Mouse (Mus musculus) hindbrain, embryonic 11.5 days (tissue): ENCODE results near the gene Igfbp6. TPM values are rescaled to one million over a fixed set of nuclear protein-coding genes. Genes with fewer than 3 reads are reported as not detected.

ENCODE experiments used
- ATAC-seq: fragments of 200-750 bp; cut with Nextera tagmentation; 2 replicates; pipeline ENCODE4 v1.8.0; 2017; ENCODE audit warnings: mild to moderate bottlenecking, moderate TSS enrichment, moderate library complexity; ENCODE audit not compliant: low FRiP score
- DNase-seq: peaks from one replicate; pipeline ENCODE4 v3.0.0-alpha.2; 2015; ENCODE audit warnings: low spot score
- H3K27ac ChIP-seq: fragments of 300-500 bp; sonication (generic); 2 replicates; pipeline ENCODE4 v1.5.1; 2014; ENCODE audit warnings: mild to moderate bottlenecking, low read depth, low read length
- H3K27me3 ChIP-seq: fragments of 300-500 bp; sonication (generic); 2 replicates; pipeline ENCODE4 v1.6.1; 2014; ENCODE audit warnings: mild to moderate bottlenecking, low read length, moderate library complexity, mixed read lengths; ENCODE audit not compliant: control insufficient read depth, insufficient read depth
- H3K36me3 ChIP-seq: fragments of 300-500 bp; sonication (generic); 2 replicates; pipeline ENCODE4 v1.6.1; 2014; ENCODE audit warnings: mild to moderate bottlenecking, low read length, moderate library complexity, mixed read lengths; ENCODE audit not compliant: control insufficient read depth, insufficient read depth
- H3K4me1 ChIP-seq: fragments of 300-500 bp; sonication (generic); replicated peaks from 2 replicates; pipeline ENCODE4 v1.6.1; 2014; ENCODE audit warnings: low read length, mixed read lengths; ENCODE audit not compliant: control insufficient read depth, insufficient read depth
- H3K4me2 ChIP-seq: fragments of 300-500 bp; sonication (generic); replicated peaks from 2 replicates; pipeline ENCODE4 v1.6.1; 2014; ENCODE audit warnings: mild to moderate bottlenecking, low read depth, low read length
- H3K4me3 ChIP-seq: fragments of 300-500 bp; sonication (generic); 2 replicates; pipeline ENCODE4 v1.5.1; 2014; ENCODE audit warnings: low read depth, low read length
- H3K9ac ChIP-seq: fragments of 300-500 bp; sonication (generic); 2 replicates; pipeline ENCODE4 v1.6.1; 2014; ENCODE audit warnings: low read depth, low read length
- H3K9me3 ChIP-seq: fragments of 300-500 bp; sonication (generic); 2 replicates; pipeline ENCODE4 v1.6.1; 2016; ENCODE audit warnings: low read length; ENCODE audit not compliant: control insufficient read depth
- WGBS: fragments of 180-500 bp; shearing (Covaris S2); extraction: QIAGEN DNeasy Blood & Tissue Kit; methylation state at CpG from one replicate; pipeline ENCODE4 v1.1.7; 2014; 5-methylcytosine and 5-hydroxymethylcytosine counted together
- polyA plus RNA-seq: library from polyadenylated mRNA; unstranded; fragments of >200 nt; fragmentation: Nextera tagmentation; extraction: Ambion mirVana; gene quantifications from 2 replicates; pipeline ENCODE4 v1.2.1, GENCODE M21; 2014

Igfbp6 gene
- polyA plus RNA-seq, 1 experiment from 2014 or later: 0.31 TPM

- peaks cover 20% of the 10 kb centered on the region for H3K4me1 ChIP-seq
- ATAC-seq: no peak
- H3K27me3 ChIP-seq: peaks cover 25% of the 10 kb centered on the region
- H3K9me3 ChIP-seq: no peaks in the 10 kb centered on the region
- H3K9ac ChIP-seq: no peak overlapping the region
- 9% methylated on average over 38 of the region's 38 CpGs for WGBS
- H3K36me3 ChIP-seq: no peaks in the 10 kb centered on the region
- H3K4me2 ChIP-seq: peak overlapping the region; percentile 34
- no peak overlapping the region for H3K27ac ChIP-seq
- H3K4me3 ChIP-seq: peak overlapping the region; percentile 28
- peak; percentile 51 for DNase-seq
These were observed 37.3 kb upstream of the Igfbp6 start for GRCm38 (mm10) chr15:102106754-102107456.

GRCm38 (mm10) chr15:102107689-102108573, 36.2 kb upstream of the Igfbp6 start:
- WGBS: 48% methylated on average over 13 of the region's 13 CpGs
- Histone ChIP-seq H3K4me3 (no peak overlapping the region), H3K4me2 (no peak overlapping the region), H3K27ac (no peak overlapping the region), H3K9ac (no peak overlapping the region), H3K27me3 (peaks cover 25% of the 10 kb centered on the region), H3K4me1 (peaks cover 14% of the 10 kb centered on the region), H3K36me3 (no peaks in the 10 kb centered on the region), H3K9me3 (no peaks in the 10 kb centered on the region)
- no peak for ATAC-seq
- peak; percentile 85 for DNase-seq

- Histone ChIP-seq H3K9ac (no peak overlapping the region), H3K4me2 (no peak overlapping the region), H3K36me3 (no peaks in the 10 kb centered on the region), H3K27ac (no peak overlapping the region), H3K4me1 (peaks cover 10% of the 10 kb centered on the region; the same call in 1 of the 2 replicates), H3K4me3 (no peak overlapping the region), H3K27me3 (peaks cover 25% of the 10 kb centered on the region), H3K9me3 (no peaks in the 10 kb centered on the region)
- whole genome bisulfite sequencing: 52% methylated on average over 18 of the region's 18 CpGs
- no peak for ATAC-seq
- DNase-seq: peak; percentile 80
These were observed 35.3 kb upstream of the Igfbp6 start for GRCm38 (mm10) chr15:102108651-102109525.

GRCm38 (mm10) chr15:102110271-102110670, 33.9 kb upstream of the Igfbp6 start:
- no peak for ATAC-seq
- Histone ChIP-seq H3K9ac (no peak overlapping the region), H3K4me2 (no peak overlapping the region), H3K27me3 (peaks cover 25% of the 10 kb centered on the region), H3K4me1 (0 out of 2 replicates have a peak, but pooled peaks cover 4% of the 10 kb centered on the region), H3K27ac (no peak overlapping the region), H3K4me3 (no peak overlapping the region), H3K36me3 (no peaks in the 10 kb centered on the region), H3K9me3 (no peaks in the 10 kb centered on the region)
- DNase-seq: no peak
- 99% methylated on average over 7 of the region's 7 CpGs for WGBS

- no peaks in the 10 kb centered on the region for H3K9me3 ChIP-seq
- 80% methylated on average over 29 of the region's 29 CpGs for WGBS
- H3K27ac ChIP-seq: no peak overlapping the region
- peaks cover 18% of the 10 kb centered on the region for H3K27me3 ChIP-seq
- H3K4me2 ChIP-seq: no peak overlapping the region
- no peak overlapping the region for H3K4me3 ChIP-seq
- H3K4me1 ChIP-seq: 0 out of 2 replicates have a peak, but pooled peaks cover 4% of the 10 kb centered on the region
- no peak overlapping the region for H3K9ac ChIP-seq
- no peak for ATAC-seq
- no peak for DNase-seq
- H3K36me3 ChIP-seq: no peaks in the 10 kb centered on the region
These were observed 33.3 kb upstream of the Igfbp6 start for GRCm38 (mm10) chr15:102110701-102111494.

- no peak overlapping the region for H3K27ac ChIP-seq
- H3K36me3 ChIP-seq: no peaks in the 10 kb centered on the region
- ATAC-seq: no peak
- H3K4me2 ChIP-seq: no peak overlapping the region
- peaks cover 13% of the 10 kb centered on the region for H3K27me3 ChIP-seq
- 0 out of 2 replicates have a peak, but pooled peaks cover 4% of the 10 kb centered on the region for H3K4me1 ChIP-seq
- no peak overlapping the region for H3K4me3 ChIP-seq
- WGBS: 76% methylated on average over 11 of the region's 11 CpGs
- no peak for DNase-seq
- H3K9me3 ChIP-seq: no peaks in the 10 kb centered on the region
- H3K9ac ChIP-seq: no peak overlapping the region
These were observed 32.7 kb upstream of the Igfbp6 start for GRCm38 (mm10) chr15:102111495-102111829.

GRCm38 (mm10) chr15:102112181-102112580, 32.0 kb upstream of the Igfbp6 start:
- WGBS: 94% methylated on average over 6 of the region's 6 CpGs
- Histone ChIP-seq H3K4me2 (no peak overlapping the region), H3K9me3 (no peaks in the 10 kb centered on the region), H3K27me3 (peaks cover 6% of the 10 kb centered on the region), H3K36me3 (no peaks in the 10 kb centered on the region), H3K27ac (no peak overlapping the region), H3K4me3 (no peak overlapping the region), H3K4me1 (no peaks in the 10 kb centered on the region), H3K9ac (no peak overlapping the region)
- ATAC-seq: no peak
- DNase-seq: no peak

- no peaks in the 10 kb centered on the region; the same call in 1 of the 2 replicates for H3K36me3 ChIP-seq
- ATAC-seq: no peak
These were observed 31.3 kb upstream of the Igfbp6 start for GRCm38 (mm10) chr15:102112827-102113226.

More at GRCm38 (mm10) chr15:102112827-102113226, 31.3 kb upstream of the Igfbp6 start:
- no peaks in the 10 kb centered on the region for H3K4me1 ChIP-seq
- WGBS: 84% methylated on average over 8 of the region's 8 CpGs
- H3K4me3 ChIP-seq: no peak overlapping the region
- no peak overlapping the region for H3K27ac ChIP-seq
- no peaks in the 10 kb centered on the region for H3K9me3 ChIP-seq
- no peak overlapping the region for H3K9ac ChIP-seq
- no peak for DNase-seq
- H3K27me3 ChIP-seq: no peaks in the 10 kb centered on the region
- H3K4me2 ChIP-seq: no peak overlapping the region
